Comparison of ENCODE assay signal across 8 mouse cellular contexts in genomic region chr6:3763171-3763967, GRCm38 (mm10). TPM values are rescaled to one million over a fixed set of nuclear protein-coding genes. Genes with fewer than 3 reads are reported as not detected.
DNase-seq lines count a peak whose midpoint lies in the region; ATAC-seq and TF ChIP-seq lines count a peak whose summit lies in the region.

No protein-coding gene starts in this region.

- ATAC-seq in neural tube, embryonic 14.5 days (ENCODE audit: low read depth), result peak; percentile 56; the same call in 1 of the 2 replicates
- no peak for ATAC-seq in monocyte, adult 5-6 weeks (replicated peaks; ENCODE audit: insufficient number of reproducible peaks, low FRiP score, low TSS enrichment, poor library complexity, severe bottlenecking)

- intact Hi-C loops in gastrocnemius, postnatal 14 days (cut with DNase I; ENCODE audit: low total_unique reads), result no loop called here

- no peak for DNase-seq in layer of hippocampus, adult 2 months (ENCODE audit: low spot score in 2 of 2)
- no peak for DNase-seq in layer of hippocampus, postnatal 14 days (ENCODE audit: low spot score in 2 of 2)
- peak; percentile 44 for DNase-seq in forebrain, embryonic 10.5 days (ENCODE audit: extremely low spot score, low spot score)
- DNase-seq in kidney, postnatal 4 days, result peak; percentile 9 to 42
- DNase-seq in adrenal gland, adult 18-20 months (ENCODE audit: low spot score in 2 of 2), result no peak
- DNase-seq in gastrocnemius, postnatal 14 days, result no peak

- peaks cover 15% of the 10 kb centered on the region for H3K4me1 ChIP-seq in forebrain, embryonic 10.5 days
- peaks cover 8% of the 10 kb centered on the region; the same call in 1 of the 2 replicates for H3K4me1 ChIP-seq in neural tube, embryonic 14.5 days (ENCODE audit: control insufficient read depth, insufficient read depth, low read length)

- no peaks in the 10 kb centered on the region for H3K9me3 ChIP-seq in forebrain, embryonic 10.5 days
- no peaks in the 10 kb centered on the region for H3K9me3 ChIP-seq in neural tube, embryonic 14.5 days (ENCODE audit: control insufficient read depth, low read length)

- H3K27ac ChIP-seq in layer of hippocampus, adult 2 months, result no peak overlapping the region
- 0 out of 2 replicates have a peak overlapping the region, but pooled peaks have one; percentile 44 for H3K27ac ChIP-seq in forebrain, embryonic 10.5 days
- no peak overlapping the region for H3K27ac ChIP-seq in neural tube, embryonic 14.5 days (ENCODE audit: low read depth, low read length)

- peaks cover 61% of the 10 kb centered on the region for H3K27me3 ChIP-seq in forebrain, embryonic 10.5 days (ENCODE audit: poor library complexity, severe bottlenecking)
- H3K27me3 ChIP-seq in neural tube, embryonic 14.5 days (ENCODE audit: control insufficient read depth, insufficient read depth, low read length), result peaks cover 31% of the 10 kb centered on the region

- peak overlapping the region; percentile 4; the same call in 1 of the 2 replicates for H3K4me3 ChIP-seq in layer of hippocampus, adult 2 months
- peak overlapping the region; percentile 67 for H3K4me3 ChIP-seq in forebrain, embryonic 10.5 days
- peak overlapping the region; percentile 40 for H3K4me3 ChIP-seq in neural tube, embryonic 14.5 days (ENCODE audit: low read depth, low read length)

- H3K4me2 ChIP-seq in neural tube, embryonic 14.5 days (ENCODE audit: low read depth, low read length), result peak overlapping the region; percentile 91

- H3K36me3 ChIP-seq in forebrain, embryonic 10.5 days (replicated peaks), result no peaks in the 10 kb centered on the region
- H3K36me3 ChIP-seq in neural tube, embryonic 14.5 days (ENCODE audit: control insufficient read depth, insufficient read depth, low read length), result no peaks in the 10 kb centered on the region

- H3K9ac ChIP-seq in neural tube, embryonic 14.5 days (replicated peaks; ENCODE audit: low read depth, low read length), result no peak overlapping the region

- WGBS in forebrain, embryonic 10.5 days, result under 1% methylated on average over 39 of the region's 39 CpGs
- under 1% methylated on average over 39 of the region's 39 CpGs for WGBS in neural tube, embryonic 14.5 days

- no peak for TF ChIP-seq CTCF in layer of hippocampus, adult 2 months (conservative IDR thresholded peaks at IDR 0.05)

RNA-seq across cellular contexts. Expression of gene Calcr, which starts 1.1 kb away (rescaled TPM):
- not detected for total RNA-seq in layer of hippocampus, adult 2 months (2021)
- not detected for total RNA-seq in layer of hippocampus, postnatal 14 days (2021)
- polyA plus RNA-seq in forebrain, embryonic 10.5 days (2016; fragmentation: Nextera tagmentation; extraction: Ambion mirVana), result 0.11 and 0.20 TPM in 2 replicates
- 0.94 and 1.2 TPM in 2 replicates for polyA plus RNA-seq in neural tube, embryonic 14.5 days (2014; fragmentation: Nextera tagmentation; extraction: Ambion mirVana)
- total RNA-seq in adrenal gland, adult 18-20 months (2021), result not detected
- total RNA-seq in gastrocnemius, postnatal 14 days (2021), result 1 to 10 TPM; 1.0 to 1.5 TPM
- not detected in 3 replicates for total RNA-seq in monocyte, adult 5-6 weeks (2017)

Comparison
In these comparisons a context has a peak if more than half of its experiments do, and no peak if none do; other contexts are left out.
1. DNase-seq: peak in forebrain, embryonic 10.5 days (single experiment) and kidney, postnatal 4 days (2 of 2); none in layer of hippocampus, adult 2 months (0 of 2), layer of hippocampus, postnatal 14 days (0 of 2), adrenal gland, adult 18-20 months (0 of 2) and gastrocnemius, postnatal 14 days (single experiment).
2. H3K4me3 ChIP-seq: peak in every context shown above with its lines; median percentile 67 in forebrain, embryonic 10.5 days; 40 in neural tube, embryonic 14.5 days; 4 in layer of hippocampus, adult 2 months.